Mouse (Mus musculus): ENCODE measurements at regions not wholly inside any gene's neighbourhood (a gene's known extent, or its start where the extent isn't known, plus 50 kb on each side); places are given as distances from the start of the nearest gene placed in this dataset.

- H3K4me1 ChIP-seq (ENCODE audit: control insufficient read depth, insufficient read depth, low read length) = no peaks in the 10 kb centered on the region
- H3K4me2 ChIP-seq (ENCODE audit: low read depth, low read length) = no peak overlapping the region
- WGBS = 61% methylated on average over 6 of the region's 6 CpGs
- no peak overlapping the region for H3K4me3 ChIP-seq (ENCODE audit: low read length)
- no peak overlapping the region for H3K27ac ChIP-seq (ENCODE audit: low read length)
- H3K9ac ChIP-seq (ENCODE audit: low read depth, low read length) = no peak overlapping the region
- 0 out of 2 replicates have a peak, but pooled peaks have one; percentile 33 for ATAC-seq
- no peaks in the 10 kb centered on the region for H3K27me3 ChIP-seq (replicated peaks; ENCODE audit: control insufficient read depth, insufficient read depth, low read length)
- no peaks in the 10 kb centered on the region for H3K9me3 ChIP-seq (ENCODE audit: control insufficient read depth, low read length)
- no peaks in the 10 kb centered on the region for H3K36me3 ChIP-seq (ENCODE audit: control insufficient read depth, insufficient read depth, low read length)
Observed at GRCm38 (mm10) chr14:45056291-45056690, 68.3 kb downstream of the Ptger2 start.

- Histone ChIP-seq H3K9ac (ENCODE audit: low read depth, low read length) (no peak overlapping the region), H3K27me3 (replicated peaks; ENCODE audit: control insufficient read depth, insufficient read depth, low read length) (no peaks in the 10 kb centered on the region), H3K4me3 (ENCODE audit: low read length) (no peak overlapping the region), H3K4me2 (ENCODE audit: low read depth, low read length) (no peak overlapping the region), H3K36me3 (ENCODE audit: control insufficient read depth, insufficient read depth, low read length) (no peaks in the 10 kb centered on the region), H3K9me3 (ENCODE audit: control insufficient read depth, low read length) (no peaks in the 10 kb centered on the region), H3K4me1 (ENCODE audit: control insufficient read depth, insufficient read depth, low read length) (no peaks in the 10 kb centered on the region), H3K27ac (ENCODE audit: low read length) (no peak overlapping the region)
- WGBS = 93% methylated on average over 3 of the region's 3 CpGs
- ATAC-seq = no peak
Observed at GRCm38 (mm10) chr14:45061681-45062080, 73.7 kb downstream of the Ptger2 start.

- Histone ChIP-seq H3K27ac (ENCODE audit: low read length) (no peak overlapping the region), H3K36me3 (ENCODE audit: control insufficient read depth, insufficient read depth, low read length) (no peaks in the 10 kb centered on the region), H3K4me2 (ENCODE audit: low read depth, low read length) (no peak overlapping the region), H3K9ac (ENCODE audit: low read depth, low read length) (no peak overlapping the region), H3K27me3 (replicated peaks; ENCODE audit: control insufficient read depth, insufficient read depth, low read length) (no peaks in the 10 kb centered on the region), H3K4me3 (ENCODE audit: low read length) (no peak overlapping the region), H3K9me3 (ENCODE audit: control insufficient read depth, low read length) (no peaks in the 10 kb centered on the region), H3K4me1 (ENCODE audit: control insufficient read depth, insufficient read depth, low read length) (no peaks in the 10 kb centered on the region)
- ATAC-seq = no peak
- 75% methylated on average over 1 of the region's 1 CpGs for WGBS
Observed at GRCm38 (mm10) chr14:45064498-45064897, 76.5 kb downstream of the Ptger2 start.

- Histone ChIP-seq H3K4me1 (ENCODE audit: control insufficient read depth, insufficient read depth, low read length) (no peaks in the 10 kb centered on the region), H3K9ac (ENCODE audit: low read depth, low read length) (no peak overlapping the region), H3K36me3 (ENCODE audit: control insufficient read depth, insufficient read depth, low read length) (no peaks in the 10 kb centered on the region), H3K4me3 (ENCODE audit: low read length) (no peak overlapping the region), H3K9me3 (ENCODE audit: control insufficient read depth, low read length) (no peaks in the 10 kb centered on the region), H3K27ac (ENCODE audit: low read length) (no peak overlapping the region), H3K27me3 (replicated peaks; ENCODE audit: control insufficient read depth, insufficient read depth, low read length) (no peaks in the 10 kb centered on the region), H3K4me2 (ENCODE audit: low read depth, low read length) (no peak overlapping the region)
- no peak for ATAC-seq
- WGBS = 60% methylated on average over 6 of the region's 6 CpGs
Observed at GRCm38 (mm10) chr14:45069598-45070212, 81.7 kb downstream of the Ptger2 start.

- no peaks in the 10 kb centered on the region for H3K27me3 ChIP-seq (replicated peaks; ENCODE audit: control insufficient read depth, insufficient read depth, low read length)
- no peak overlapping the region for H3K4me2 ChIP-seq (ENCODE audit: low read depth, low read length)
- no peak overlapping the region for H3K9ac ChIP-seq (ENCODE audit: low read depth, low read length)
- no peaks in the 10 kb centered on the region for H3K36me3 ChIP-seq (ENCODE audit: control insufficient read depth, insufficient read depth, low read length)
- 53% methylated on average over 4 of the region's 4 CpGs for WGBS
- no peak overlapping the region for H3K4me3 ChIP-seq (ENCODE audit: low read length)
- no peaks in the 10 kb centered on the region for H3K9me3 ChIP-seq (ENCODE audit: control insufficient read depth, low read length)
- H3K27ac ChIP-seq (ENCODE audit: low read length) = no peak overlapping the region
- H3K4me1 ChIP-seq (ENCODE audit: control insufficient read depth, insufficient read depth, low read length) = no peaks in the 10 kb centered on the region
- no peak for ATAC-seq
Observed at GRCm38 (mm10) chr14:45074902-45075488, 87.0 kb downstream of the Ptger2 start.

- 76% methylated on average over 1 of the region's 1 CpGs for WGBS
- Histone ChIP-seq H3K27ac (ENCODE audit: low read length) (no peak overlapping the region), H3K4me3 (ENCODE audit: low read length) (no peak overlapping the region), H3K27me3 (replicated peaks; ENCODE audit: control insufficient read depth, insufficient read depth, low read length) (no peaks in the 10 kb centered on the region), H3K9ac (ENCODE audit: low read depth, low read length) (no peak overlapping the region), H3K4me2 (ENCODE audit: low read depth, low read length) (no peak overlapping the region), H3K4me1 (ENCODE audit: control insufficient read depth, insufficient read depth, low read length) (no peaks in the 10 kb centered on the region), H3K9me3 (ENCODE audit: control insufficient read depth, low read length) (no peaks in the 10 kb centered on the region), H3K36me3 (ENCODE audit: control insufficient read depth, insufficient read depth, low read length) (no peaks in the 10 kb centered on the region)
- no peak for ATAC-seq
Observed at GRCm38 (mm10) chr14:45077216-45077615, 89.2 kb downstream of the Ptger2 start.

GRCm38 (mm10) chr14:45079793-45080192 lies 91.8 kb downstream of the Ptger2 start:
- no peaks in the 10 kb centered on the region for H3K9me3 ChIP-seq (ENCODE audit: control insufficient read depth, low read length)
- H3K4me1 ChIP-seq (ENCODE audit: control insufficient read depth, insufficient read depth, low read length) = no peaks in the 10 kb centered on the region
- no peak for ATAC-seq
- no peaks in the 10 kb centered on the region for H3K27me3 ChIP-seq (replicated peaks; ENCODE audit: control insufficient read depth, insufficient read depth, low read length)
- H3K4me2 ChIP-seq (ENCODE audit: low read depth, low read length) = no peak overlapping the region
- H3K27ac ChIP-seq (ENCODE audit: low read length) = no peak overlapping the region
- H3K36me3 ChIP-seq (ENCODE audit: control insufficient read depth, insufficient read depth, low read length) = no peaks in the 10 kb centered on the region
- no peak overlapping the region for H3K9ac ChIP-seq (ENCODE audit: low read depth, low read length)
- no peak overlapping the region for H3K4me3 ChIP-seq (ENCODE audit: low read length)
- 61% methylated on average over 1 of the region's 1 CpGs for WGBS

GRCm38 (mm10) chr14:45080231-45080630 lies 92.2 kb downstream of the Ptger2 start:
- Histone ChIP-seq H3K9me3 (ENCODE audit: control insufficient read depth, low read length) (no peaks in the 10 kb centered on the region), H3K4me3 (ENCODE audit: low read length) (no peak overlapping the region), H3K27ac (ENCODE audit: low read length) (no peak overlapping the region), H3K4me2 (ENCODE audit: low read depth, low read length) (no peak overlapping the region), H3K4me1 (ENCODE audit: control insufficient read depth, insufficient read depth, low read length) (no peaks in the 10 kb centered on the region), H3K36me3 (ENCODE audit: control insufficient read depth, insufficient read depth, low read length) (no peaks in the 10 kb centered on the region), H3K27me3 (replicated peaks; ENCODE audit: control insufficient read depth, insufficient read depth, low read length) (no peaks in the 10 kb centered on the region), H3K9ac (ENCODE audit: low read depth, low read length) (no peak overlapping the region)
- no peak for ATAC-seq

GRCm38 (mm10) chr14:45083058-45083457 lies 95.1 kb downstream of the Ptger2 start:
- Histone ChIP-seq H3K4me2 (ENCODE audit: low read depth, low read length) (no peak overlapping the region), H3K9ac (ENCODE audit: low read depth, low read length) (no peak overlapping the region), H3K27me3 (replicated peaks; ENCODE audit: control insufficient read depth, insufficient read depth, low read length) (no peaks in the 10 kb centered on the region), H3K36me3 (ENCODE audit: control insufficient read depth, insufficient read depth, low read length) (no peaks in the 10 kb centered on the region), H3K27ac (ENCODE audit: low read length) (no peak overlapping the region), H3K4me1 (ENCODE audit: control insufficient read depth, insufficient read depth, low read length) (no peaks in the 10 kb centered on the region), H3K9me3 (ENCODE audit: control insufficient read depth, low read length) (no peaks in the 10 kb centered on the region), H3K4me3 (ENCODE audit: low read length) (no peak overlapping the region)
- WGBS = 85% methylated on average over 1 of the region's 1 CpGs
- ATAC-seq = no peak
